Mouse (Mus musculus) G1E (cell line): Measurements from ENCODE around the gene Foxe3. TPM values are rescaled to one million over a fixed set of nuclear protein-coding genes. Genes with fewer than 3 reads are reported as not detected.

Experiments
- ATAC-seq: 2 replicates; pipeline ENCODE4 v1.8.0; 2016; ENCODE audit warnings: mild to moderate bottlenecking; ENCODE audit not compliant: insufficient number of reproducible peaks, poor library complexity, low FRiP score, severe bottlenecking; ENCODE audit errors: extremely low read depth
- DNase-seq: peaks from one replicate; pipeline ENCODE4 v3.0.0; 2012; ENCODE audit warnings: low spot score
- H3K27me3 ChIP-seq: 2 replicates; pipeline ENCODE4 v1.6.1; 2012; ENCODE audit warnings: mild to moderate bottlenecking, low read length, inconsistent platforms; ENCODE audit not compliant: insufficient read depth
- H3K36me3 ChIP-seq: replicated peaks from 2 replicates; pipeline ENCODE3; 2012; ENCODE audit warnings: mild to moderate bottlenecking, inconsistent platforms
- H3K4me1 ChIP-seq: 2 replicates; pipeline ENCODE4 v1.6.1; 2012; ENCODE audit warnings: low read depth, low read length, inconsistent platforms, mixed read lengths; ENCODE audit not compliant: insufficient read depth
- H3K4me3 ChIP-seq: 2 replicates; pipeline ENCODE4 v1.5.1; 2012; ENCODE audit warnings: low read depth, mild to moderate bottlenecking, inconsistent platforms, low read length, moderate library complexity, mixed read lengths
- H3K9me3 ChIP-seq: replicated peaks from 2 replicates; pipeline ENCODE4 v1.6.1; 2012; ENCODE audit warnings: inconsistent platforms
- CTCF ChIP-seq: IDR thresholded peaks from 2 replicates; pipeline ENCODE4 v1.5.1; 2012; ENCODE audit warnings: low read depth, low read length, inconsistent platforms, mixed read lengths
- GATA1 ChIP-seq: IDR thresholded peaks from 2 replicates; pipeline ENCODE4 v1.6.1; 2012; ENCODE audit warnings: borderline replicate concordance, low read length, inconsistent platforms, mixed read lengths
- GATA2 ChIP-seq: IDR thresholded peaks from 2 replicates; pipeline ENCODE4 v1.6.1; 2012; ENCODE audit warnings: low read depth, low read length, inconsistent platforms, borderline replicate concordance
- POLR2AphosphoS5 ChIP-seq: IDR thresholded peaks from 2 replicates; pipeline ENCODE4 v1.6.1; 2012; ENCODE audit warnings: low read depth, low read length, inconsistent platforms; ENCODE audit not compliant: insufficient replicate concordance
- TAL1 ChIP-seq: conservative IDR thresholded peaks from 2 replicates; pipeline ENCODE4 v1.6.1; 2012; ENCODE audit warnings: low read depth, low read length, inconsistent platforms, mixed read lengths
- polyA plus RNA-seq: library from polyadenylated mRNA; stranded (reverse); fragments of >175 nt; gene quantifications from 2 replicates; pipeline ENCODE4 v1.2.3, GENCODE M21; 2012
- total RNA-seq, 2 experiments: library from RNA; stranded (forward) in 1 of 2; stranded (reverse) in 1 of 2; fragments of 200-1000 nt in 1 of 2; fragments of >200 nt in 1 of 2; fragmentation: Nextera tagmentation in 1 of 2; gene quantifications; 2 replicates each; pipeline ENCODE4 v1.2.3; 2014 to 2017

The Foxe3 gene
- total and polyA plus RNA-seq, 3 experiments, result not detected

DNA sequence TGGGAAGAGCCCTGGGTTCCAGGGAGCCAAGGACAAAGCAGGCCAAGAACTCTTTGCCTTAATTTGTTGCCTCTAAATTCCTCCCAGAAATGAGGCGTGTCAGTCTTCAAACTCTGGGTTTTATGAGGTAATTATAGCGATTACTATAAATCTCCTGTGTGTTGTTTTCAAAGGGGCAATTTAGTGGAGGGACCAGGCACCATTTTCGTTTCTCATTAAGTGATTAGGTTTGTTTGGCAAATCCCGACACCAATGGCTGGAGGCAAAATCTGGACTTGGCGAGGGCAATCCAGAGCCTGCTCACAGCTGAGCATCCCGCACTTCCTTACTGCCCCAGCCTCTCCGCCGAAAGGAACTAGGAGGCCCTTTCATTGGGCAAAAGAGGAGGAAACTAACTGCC, 16.8 kb upstream of the Foxe3 start:
- DNase-seq (no peak), ATAC-seq (no peak)
- no peak overlapping the region for H3K4me3 ChIP-seq
- H3K27me3 ChIP-seq, result peaks cover 27% of the 10 kb centered on the region
- no peaks in the 10 kb centered on the region for H3K9me3 ChIP-seq
- H3K36me3 ChIP-seq, result no peaks in the 10 kb centered on the region
- peaks cover 10% of the 10 kb centered on the region for H3K4me1 ChIP-seq
- no peak for TF ChIP-seq TAL1
- TF ChIP-seq POLR2AphosphoS5, result no peak
- no peak for TF ChIP-seq GATA2
- TF ChIP-seq CTCF, result no peak
- no peak for TF ChIP-seq GATA1

DNA sequence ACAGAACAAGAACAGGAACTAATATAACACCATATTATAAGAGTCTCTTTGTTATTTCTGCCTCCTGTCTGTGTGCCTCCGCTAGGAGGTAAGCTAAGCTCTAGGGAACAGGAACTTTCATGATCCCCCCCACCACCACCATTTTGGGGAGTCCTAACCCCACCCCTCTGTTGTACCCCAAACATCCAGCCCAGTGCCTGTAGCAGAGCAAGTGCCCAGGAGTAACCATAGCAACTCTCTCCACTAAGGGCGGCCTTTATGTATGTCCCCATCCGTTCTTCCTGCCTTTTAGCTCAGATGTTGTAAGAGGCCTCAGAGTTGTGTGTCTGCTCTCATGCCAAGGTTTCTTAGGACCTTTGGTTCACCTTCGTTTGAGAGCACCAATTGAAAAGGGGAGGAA, 16.3 kb upstream of the Foxe3 start:
- DNase-seq (no peak), ATAC-seq (no peak)
- no peak for TF ChIP-seq TAL1
- no peak for TF ChIP-seq GATA2
- TF ChIP-seq GATA1, result no peak
- no peak for TF ChIP-seq CTCF
- TF ChIP-seq POLR2AphosphoS5, result no peak
- H3K9me3 ChIP-seq, result no peaks in the 10 kb centered on the region
- H3K4me3 ChIP-seq, result no peak overlapping the region
- H3K27me3 ChIP-seq, result peaks cover 27% of the 10 kb centered on the region
- H3K36me3 ChIP-seq, result no peaks in the 10 kb centered on the region
- H3K4me1 ChIP-seq, result peaks cover 5% of the 10 kb centered on the region

DNA sequence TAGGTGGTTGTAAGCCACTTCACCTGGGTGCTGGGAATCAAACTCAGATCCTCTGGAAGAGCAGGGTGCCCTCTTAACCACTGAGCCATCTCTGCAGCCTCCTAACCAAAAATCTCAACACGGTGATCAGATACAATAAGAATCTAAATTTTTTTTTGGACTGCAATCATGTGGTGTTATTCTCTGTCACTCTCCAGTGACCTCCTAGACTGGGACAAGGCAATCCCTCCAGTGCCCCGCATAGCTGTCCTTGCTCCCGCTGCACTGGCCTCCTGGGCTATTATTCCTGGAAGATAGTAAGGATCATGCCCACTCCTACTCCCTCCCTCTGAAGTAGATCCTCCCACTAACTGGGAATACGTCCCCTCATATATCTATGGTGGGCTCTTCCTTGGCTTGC, 15.5 kb upstream of the Foxe3 start:
- Histone ChIP-seq H3K27me3 (peaks cover 25% of the 10 kb centered on the region), H3K4me1 (peaks cover 4% of the 10 kb centered on the region), H3K4me3 (no peak overlapping the region), H3K9me3 (no peaks in the 10 kb centered on the region), H3K36me3 (no peaks in the 10 kb centered on the region)
- TF ChIP-seq CTCF (no peak), POLR2AphosphoS5 (no peak), TAL1 (no peak), GATA2 (no peak), GATA1 (no peak)
- no peak for ATAC-seq
- DNase-seq, result no peak

DNA sequence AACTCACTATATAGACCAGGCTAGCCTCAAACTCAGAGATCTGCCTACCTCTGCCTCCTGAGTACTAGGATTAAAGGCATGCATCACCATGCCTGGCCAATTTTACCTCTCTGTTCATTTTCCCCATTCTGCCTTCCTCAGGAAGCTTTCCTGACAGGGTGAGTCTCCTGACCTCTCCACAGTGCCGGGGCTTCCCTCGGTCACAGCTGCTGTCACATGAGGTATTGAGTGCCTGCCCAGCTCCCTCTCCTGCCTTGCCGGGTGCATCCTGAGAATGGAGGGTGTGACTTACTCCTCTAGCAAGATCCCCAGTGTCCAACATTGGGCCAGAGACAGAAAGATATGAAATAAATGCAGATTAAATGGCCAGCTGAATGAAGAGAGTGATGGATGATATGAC, 12.4 kb upstream of the Foxe3 start:
- no peak for ATAC-seq
- Histone ChIP-seq H3K4me1 (no peaks in the 10 kb centered on the region), H3K9me3 (no peaks in the 10 kb centered on the region), H3K27me3 (peaks cover 12% of the 10 kb centered on the region), H3K4me3 (no peak overlapping the region), H3K36me3 (no peaks in the 10 kb centered on the region)
- no peak for DNase-seq
- TF ChIP-seq GATA2 (no peak), POLR2AphosphoS5 (no peak), GATA1 (no peak), TAL1 (no peak), CTCF (no peak)

DNA sequence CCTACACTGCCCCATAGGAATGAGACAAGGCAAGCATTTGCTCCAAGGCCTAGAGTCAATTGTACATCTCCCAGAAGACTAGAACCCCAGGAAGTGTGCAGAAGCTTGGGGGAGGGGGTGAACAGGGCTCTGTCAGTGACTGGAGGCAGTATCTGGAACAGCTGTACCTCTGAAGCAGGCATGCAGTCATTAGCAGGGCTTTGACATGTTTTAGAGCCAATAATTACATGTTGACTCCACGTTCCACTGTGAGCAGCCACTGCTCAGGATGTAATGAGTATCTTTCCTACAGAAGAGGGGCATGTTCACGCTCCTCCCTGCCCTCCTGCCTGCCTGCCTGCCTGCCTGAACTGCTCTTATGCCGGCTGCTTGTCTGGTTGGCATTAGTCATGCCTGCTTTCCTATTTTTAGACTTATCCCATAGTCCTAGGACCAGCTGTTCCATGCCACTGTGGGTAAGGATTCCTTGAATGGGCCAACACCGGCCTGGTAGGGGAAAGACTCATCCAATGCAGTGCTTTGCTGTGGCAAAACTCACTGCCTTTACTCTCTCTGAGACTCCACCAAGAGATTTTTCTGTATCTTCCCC, 11.7 kb upstream of the Foxe3 start:
- DNase-seq, result no peak
- TF ChIP-seq TAL1, result no peak
- no peak for TF ChIP-seq GATA1
- TF ChIP-seq POLR2AphosphoS5, result no peak
- TF ChIP-seq GATA2, result no peak
- no peak for TF ChIP-seq CTCF
- H3K9me3 ChIP-seq, result no peaks in the 10 kb centered on the region
- no peaks in the 10 kb centered on the region for H3K4me1 ChIP-seq
- H3K4me3 ChIP-seq, result no peak overlapping the region
- peaks cover 12% of the 10 kb centered on the region for H3K27me3 ChIP-seq
- no peak for ATAC-seq
- no peaks in the 10 kb centered on the region for H3K36me3 ChIP-seq

DNA sequence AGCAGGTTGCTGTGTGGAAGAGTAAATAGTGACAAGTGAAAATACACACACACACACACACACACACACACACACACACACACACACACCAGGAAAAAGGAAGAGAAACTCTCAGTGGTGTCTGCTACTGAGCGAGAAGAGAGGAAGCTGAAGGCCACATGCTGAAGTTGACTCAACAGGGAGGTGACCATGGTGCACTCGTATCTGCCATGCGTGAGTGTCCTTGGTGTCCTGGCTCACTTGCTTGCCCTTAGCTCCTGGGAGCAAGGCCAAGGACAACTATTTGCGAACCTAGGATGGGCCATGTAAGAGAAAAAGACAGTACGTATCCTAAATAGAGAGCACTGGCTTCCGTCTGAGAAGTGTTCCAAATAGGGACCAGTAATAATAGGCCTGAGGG, 8.4 kb upstream of the Foxe3 start:
- H3K4me1 ChIP-seq, result no peaks in the 10 kb centered on the region
- TF ChIP-seq CTCF (no peak), GATA1 (no peak), POLR2AphosphoS5 (no peak), GATA2 (no peak), TAL1 (no peak)
- ATAC-seq (no peak), DNase-seq (no peak)
- no peaks in the 10 kb centered on the region for H3K9me3 ChIP-seq
- H3K4me3 ChIP-seq, result no peak overlapping the region
- H3K36me3 ChIP-seq, result no peaks in the 10 kb centered on the region
- peaks cover 15% of the 10 kb centered on the region for H3K27me3 ChIP-seq
